Mouse (Mus musculus) heart, embryonic 12.5 days (tissue): ENCODE data around the gene Homez. TPM values are rescaled to one million over a fixed set of nuclear protein-coding genes. Genes with fewer than 3 reads are reported as not detected.

Experiments
- ATAC-seq: fragments of 200-750 bp; cut with Nextera tagmentation; 2 replicates; pipeline ENCODE4 v1.8.0; 2017; ENCODE audit warnings: moderate TSS enrichment, moderate library complexity; ENCODE audit not compliant: insufficient number of reproducible peaks, low FRiP score
- H3K27ac ChIP-seq: fragments of 300-500 bp; sonication (generic); 2 replicates; pipeline ENCODE4 v1.5.1; 2016; ENCODE audit warnings: mild to moderate bottlenecking, moderate library complexity; ENCODE audit not compliant: poor library complexity, severe bottlenecking
- H3K27me3 ChIP-seq: fragments of 300-500 bp; sonication (generic); replicated peaks from 2 replicates; pipeline ENCODE4 v1.6.1; 2016; ENCODE audit warnings: mild to moderate bottlenecking, moderate library complexity
- H3K36me3 ChIP-seq: fragments of 300-500 bp; sonication (generic); 2 replicates; pipeline ENCODE4 v1.6.1; 2016; ENCODE audit warnings: mild to moderate bottlenecking, moderate library complexity
- H3K4me1 ChIP-seq: fragments of 300-500 bp; sonication (generic); replicated peaks from 2 replicates; pipeline ENCODE4 v1.6.1; 2016; ENCODE audit warnings: mild to moderate bottlenecking
- H3K4me2 ChIP-seq: fragments of 300-500 bp; sonication (generic); 2 replicates; pipeline ENCODE4 v1.6.1; 2016; ENCODE audit warnings: mild to moderate bottlenecking, moderate library complexity
- H3K4me3 ChIP-seq: fragments of 300-500 bp; sonication (generic); 2 replicates; pipeline ENCODE4 v1.5.1; 2016; ENCODE audit warnings: mild to moderate bottlenecking
- H3K9ac ChIP-seq: fragments of 300-500 bp; sonication (generic); 2 replicates; pipeline ENCODE4 v1.6.1; 2016; ENCODE audit warnings: mild to moderate bottlenecking, moderate library complexity
- H3K9me3 ChIP-seq: fragments of 300-500 bp; sonication (generic); replicated peaks from 2 replicates; pipeline ENCODE4 v1.6.1; 2016; ENCODE audit warnings: mild to moderate bottlenecking, moderate library complexity
- WGBS: fragments of 180-500 bp; shearing (Covaris S2); methylation state at CpG from one replicate; pipeline ENCODE4 v1.1.7; 2016; 5-methylcytosine and 5-hydroxymethylcytosine counted together
- polyA plus RNA-seq: library from polyadenylated mRNA; unstranded; fragments of >200 nt; fragmentation: Nextera tagmentation; extraction: Ambion mirVana; gene quantifications from 2 replicates; pipeline ENCODE4 v1.2.1, GENCODE M21; 2016

Homez gene
- 7.4 and 10.4 TPM in 2 replicates for polyA plus RNA-seq

DNA sequence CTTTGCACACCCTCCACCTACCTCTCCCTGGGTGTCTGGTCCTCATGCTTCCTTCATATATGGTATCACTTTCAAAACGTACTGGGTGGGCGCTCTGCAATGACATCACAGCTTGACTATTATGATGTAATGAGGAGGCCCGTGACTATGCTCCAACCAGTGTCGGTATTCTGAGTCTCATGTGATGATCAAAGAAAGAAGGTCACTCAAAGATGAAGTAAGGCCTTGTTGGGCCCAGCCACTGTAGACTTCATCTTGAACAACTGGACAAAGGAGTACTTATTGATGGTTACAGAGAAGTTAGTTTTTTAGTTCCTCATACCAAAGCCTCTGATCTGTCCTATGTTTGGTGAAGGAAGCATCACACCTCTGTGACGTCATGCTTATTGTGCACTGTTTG, at the start of gene Homez:
Gene Homez, minus strand, starts transcription at position 101 of the 400 bp plus-strand sequence.
- ATAC-seq: no peak
- Histone ChIP-seq H3K4me2 (no peak within 1 kb of the TSS), H3K4me1 (peaks cover 5% of the 10 kb centered on the region), H3K36me3 (no peaks in the 10 kb centered on the region), H3K9me3 (no peaks in the 10 kb centered on the region), H3K9ac (no peak within 1 kb of the TSS), H3K27me3 (peaks cover 7% of the 10 kb centered on the region; the same call in 1 of the 2 replicates), H3K27ac (no peak within 1 kb of the TSS), H3K4me3 (no peak within 1 kb of the TSS)
- 84% methylated on average over 5 of the region's 5 CpGs for WGBS

- H3K27ac ChIP-seq: no peak overlapping the region
- H3K9me3 ChIP-seq: peaks cover 11% of the 10 kb centered on the region
- no peak overlapping the region for H3K4me2 ChIP-seq
- peaks cover 19% of the 10 kb centered on the region for H3K4me1 ChIP-seq
- no peak overlapping the region for H3K4me3 ChIP-seq
- WGBS: 92% methylated on average over 16 of the region's 16 CpGs
- no peak for ATAC-seq
- H3K27me3 ChIP-seq: no peaks in the 10 kb centered on the region
- no peak overlapping the region for H3K9ac ChIP-seq
- peaks cover 47% of the 10 kb centered on the region for H3K36me3 ChIP-seq
Observed at GRCm38 (mm10) chr14:54920076-54920685, 49.4 kb upstream of the Homez start.

- H3K4me1 ChIP-seq: peaks cover 33% of the 10 kb centered on the region
- H3K27ac ChIP-seq: no peak overlapping the region
- H3K9me3 ChIP-seq: no peaks in the 10 kb centered on the region
- H3K4me2 ChIP-seq: peak overlapping the region; percentile 99
- H3K36me3 ChIP-seq: peaks cover 25% of the 10 kb centered on the region
- 16% methylated on average over 10 of the region's 10 CpGs for WGBS
- H3K4me3 ChIP-seq: peak overlapping the region; percentile 92
- no peak for ATAC-seq
- peak overlapping the region; percentile 93 for H3K9ac ChIP-seq
- H3K27me3 ChIP-seq: peaks cover 8% of the 10 kb centered on the region; the same call in 1 of the 2 replicates
Observed at GRCm38 (mm10) chr14:54913343-54913742, 42.6 kb upstream of the Homez start.

DNA sequence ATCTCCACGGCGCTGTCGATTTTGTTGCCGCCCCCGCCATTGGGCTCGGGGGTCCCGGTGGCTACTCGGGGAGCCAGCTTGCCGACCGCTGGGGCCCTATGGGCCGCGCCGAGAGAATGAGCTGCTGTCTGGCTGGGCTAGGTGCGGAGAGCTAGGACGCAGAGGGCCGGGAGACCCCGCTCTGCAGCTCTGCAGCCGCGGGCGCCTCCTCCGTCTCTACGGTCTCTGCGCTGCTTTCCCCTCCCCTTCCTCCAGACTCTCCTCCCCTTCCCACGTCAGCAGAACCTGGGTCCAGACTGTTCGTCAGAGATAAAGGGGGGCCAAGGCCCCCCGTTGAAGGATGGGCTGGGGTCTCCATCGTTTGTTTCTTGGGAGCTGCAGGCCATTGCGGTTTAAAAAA, 42.1 kb upstream of the Homez start, which contains the start of gene Slc22a17:
Gene Slc22a17, minus strand, starts transcription at position 247 of the 400 bp plus-strand sequence.
- Histone ChIP-seq H3K4me2 (peak within 1 kb of the TSS; percentile 99), H3K9ac (peak within 1 kb of the TSS; percentile 93), H3K27me3 (peaks cover 8% of the 10 kb centered on the region; the same call in 1 of the 2 replicates), H3K4me3 (peak within 1 kb of the TSS; percentile 92), H3K27ac (peak within 1 kb of the TSS; percentile 74), H3K4me1 (peaks cover 33% of the 10 kb centered on the region), H3K9me3 (no peaks in the 10 kb centered on the region), H3K36me3 (peaks cover 27% of the 10 kb centered on the region)
- ATAC-seq: peak; percentile 81
- under 1% methylated on average over 28 of the region's 28 CpGs for WGBS

DNA sequence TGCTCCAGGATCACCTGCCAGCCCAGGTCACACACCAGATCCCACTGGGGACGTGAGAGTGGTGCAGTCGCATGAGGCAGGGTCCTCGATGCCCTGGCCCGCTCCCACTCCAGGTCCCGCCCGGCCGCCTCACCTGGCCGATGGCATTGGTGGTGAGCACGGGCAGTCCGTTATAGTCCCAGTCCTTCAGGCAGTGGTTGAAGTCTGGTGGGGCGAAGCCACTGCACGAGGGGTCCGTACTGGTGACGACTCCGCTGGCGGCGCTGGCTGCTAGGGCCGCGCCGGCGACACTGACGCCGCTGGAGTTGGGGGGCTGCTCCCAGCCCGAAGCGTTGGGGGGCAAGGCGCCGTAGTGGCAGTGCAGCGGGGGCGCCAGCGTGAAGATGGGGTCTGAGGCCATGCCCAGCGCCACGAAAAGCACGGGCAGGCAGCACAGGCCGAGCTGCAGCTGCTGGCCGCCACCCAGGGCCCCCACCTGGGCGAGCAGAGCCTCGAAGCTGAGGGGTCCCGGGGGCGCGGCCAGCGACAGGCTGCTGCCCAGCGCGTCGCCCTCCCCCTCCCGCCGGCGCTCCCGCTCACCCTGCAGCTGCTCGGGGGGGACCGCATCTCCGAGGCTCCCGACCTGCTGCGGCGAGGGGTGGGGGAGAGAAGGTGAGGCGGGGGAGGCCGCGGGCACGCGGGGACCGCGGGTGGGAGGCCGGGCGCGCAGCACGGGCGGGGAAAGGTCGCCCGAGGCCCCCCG, 41.5 kb upstream of the Homez start:
- H3K27ac ChIP-seq: peak overlapping the region; percentile 74
- peaks cover 31% of the 10 kb centered on the region for H3K36me3 ChIP-seq
- peaks cover 9% of the 10 kb centered on the region; the same call in 1 of the 2 replicates for H3K27me3 ChIP-seq
- H3K4me1 ChIP-seq: peaks cover 33% of the 10 kb centered on the region
- no peaks in the 10 kb centered on the region for H3K9me3 ChIP-seq
- 3% methylated on average over 59 of the region's 69 CpGs for WGBS
- ATAC-seq: peak; percentile 53
- peak overlapping the region; percentile 92 for H3K4me3 ChIP-seq
- peak overlapping the region; percentile 93 for H3K9ac ChIP-seq
- peak overlapping the region; percentile 99 for H3K4me2 ChIP-seq

- Histone ChIP-seq H3K27me3 (0 out of 2 replicates have a peak, but pooled peaks cover 14% of the 10 kb centered on the region), H3K36me3 (peaks cover 43% of the 10 kb centered on the region), H3K4me1 (peaks cover 40% of the 10 kb centered on the region), H3K4me3 (no peak overlapping the region), H3K9me3 (no peaks in the 10 kb centered on the region), H3K9ac (no peak overlapping the region), H3K27ac (no peak overlapping the region), H3K4me2 (no peak overlapping the region)
- WGBS: 66% methylated on average over 7 of the region's 7 CpGs
- no peak for ATAC-seq
Observed at GRCm38 (mm10) chr14:54908682-54909081, 37.9 kb upstream of the Homez start.

DNA sequence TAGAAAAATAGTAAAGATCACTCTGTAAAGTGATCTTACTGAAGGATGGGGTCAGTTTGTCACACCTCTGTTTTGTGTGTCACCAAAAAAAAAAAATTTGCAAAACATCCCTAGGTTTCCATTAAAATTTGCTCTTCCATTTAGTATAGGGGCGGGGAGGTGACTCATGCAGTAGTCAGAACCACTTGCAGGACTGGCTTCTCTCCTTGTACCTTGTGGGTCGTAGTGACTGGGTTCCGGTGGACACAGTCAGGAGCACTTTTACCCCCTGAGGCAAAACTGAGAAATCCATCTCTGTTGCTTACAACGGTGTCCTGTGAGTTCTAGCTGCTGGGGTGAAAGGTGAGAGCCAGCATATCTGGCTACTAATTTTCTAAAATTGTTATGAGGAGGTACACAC, 32.9 kb upstream of the Homez start:
- Histone ChIP-seq H3K4me2 (no peak overlapping the region), H3K27ac (no peak overlapping the region), H3K4me3 (no peak overlapping the region), H3K9me3 (no peaks in the 10 kb centered on the region), H3K27me3 (0 out of 2 replicates have a peak, but pooled peaks cover 6% of the 10 kb centered on the region), H3K36me3 (peaks cover 42% of the 10 kb centered on the region), H3K9ac (no peak overlapping the region), H3K4me1 (peaks cover 10% of the 10 kb centered on the region; the same call in 1 of the 2 replicates)
- ATAC-seq: no peak
- 88% methylated on average over 4 of the region's 4 CpGs for WGBS

GRCm38 (mm10) chr14:54900383-54900782, 29.6 kb upstream of the Homez start:
- WGBS: 0% methylated on average over 3 of the region's 3 CpGs
- Histone ChIP-seq H3K27me3 (no peaks in the 10 kb centered on the region), H3K4me3 (no peak overlapping the region), H3K27ac (no peak overlapping the region), H3K9ac (no peak overlapping the region), H3K36me3 (peaks cover 43% of the 10 kb centered on the region), H3K9me3 (no peaks in the 10 kb centered on the region), H3K4me2 (no peak overlapping the region), H3K4me1 (peaks cover 26% of the 10 kb centered on the region)
- no peak; the same call in 1 of the 2 replicates for ATAC-seq

- no peaks in the 10 kb centered on the region for H3K9me3 ChIP-seq
- H3K27me3 ChIP-seq: no peaks in the 10 kb centered on the region
- no peak for ATAC-seq
- H3K4me1 ChIP-seq: peaks cover 22% of the 10 kb centered on the region
- peak overlapping the region; percentile 59; the same call in 1 of the 2 replicates for H3K9ac ChIP-seq
- H3K36me3 ChIP-seq: peaks cover 35% of the 10 kb centered on the region
- H3K27ac ChIP-seq: peak overlapping the region; percentile 56
- H3K4me3 ChIP-seq: no peak overlapping the region
- no peak overlapping the region for H3K4me2 ChIP-seq
- WGBS: 32% methylated on average over 2 of the region's 2 CpGs
Observed at GRCm38 (mm10) chr14:54897445-54897844, 26.7 kb upstream of the Homez start.

DNA sequence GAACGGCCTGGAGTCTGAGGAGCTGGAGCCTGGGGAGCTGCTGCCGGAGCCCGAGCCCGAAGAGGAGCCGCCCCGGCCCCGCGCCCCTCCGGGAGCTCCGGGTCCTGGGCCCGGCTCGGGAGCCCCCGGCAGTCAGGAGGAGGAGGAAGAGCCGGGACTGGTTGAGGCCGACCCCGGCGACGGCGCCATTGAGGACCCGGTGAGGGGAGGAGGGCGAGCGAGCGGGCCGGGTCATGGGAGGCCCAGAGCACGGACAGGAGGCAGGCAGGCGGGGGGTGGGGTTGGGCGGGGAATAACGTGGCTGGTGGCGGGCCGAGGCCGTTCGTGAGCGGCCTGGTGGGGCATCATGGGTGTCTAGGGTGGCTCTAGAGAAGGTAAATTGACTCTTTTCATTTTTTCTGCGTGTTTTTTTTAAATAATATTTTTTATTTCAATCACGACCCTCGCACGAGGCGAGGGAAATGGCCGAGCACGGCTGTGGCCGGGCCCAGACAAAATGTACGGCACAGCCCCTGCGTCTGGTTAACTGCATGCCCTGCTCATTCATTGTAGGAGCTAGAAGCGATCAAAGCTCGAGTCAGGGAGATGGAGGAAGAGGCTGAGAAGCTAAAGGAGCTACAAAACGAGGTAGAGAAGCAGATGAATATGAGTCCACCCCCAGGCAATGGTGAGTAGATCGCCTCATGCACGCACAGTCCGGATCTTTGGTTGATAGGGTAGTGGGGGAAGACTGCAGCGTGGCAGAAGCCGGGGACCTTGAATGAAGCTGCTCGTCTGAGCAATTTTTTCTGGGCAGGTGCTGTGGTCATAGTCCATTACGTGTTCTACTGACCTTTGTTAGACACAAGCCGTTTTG, 23.8 kb upstream of the Homez start:
- Histone ChIP-seq H3K27me3 (no peaks in the 10 kb centered on the region), H3K27ac (peak overlapping the region; percentile 97), H3K4me3 (peak overlapping the region; percentile 96), H3K4me1 (peaks cover 22% of the 10 kb centered on the region), H3K36me3 (peaks cover 35% of the 10 kb centered on the region), H3K4me2 (peak overlapping the region; percentile 72), H3K9ac (peak overlapping the region; percentile 100), H3K9me3 (no peaks in the 10 kb centered on the region)
- WGBS: under 1% methylated on average over 44 of the region's 54 CpGs
- ATAC-seq: peak; percentile 79
